Mouse (Mus musculus): Measurements from ENCODE around the gene Itgb2.

DNA sequence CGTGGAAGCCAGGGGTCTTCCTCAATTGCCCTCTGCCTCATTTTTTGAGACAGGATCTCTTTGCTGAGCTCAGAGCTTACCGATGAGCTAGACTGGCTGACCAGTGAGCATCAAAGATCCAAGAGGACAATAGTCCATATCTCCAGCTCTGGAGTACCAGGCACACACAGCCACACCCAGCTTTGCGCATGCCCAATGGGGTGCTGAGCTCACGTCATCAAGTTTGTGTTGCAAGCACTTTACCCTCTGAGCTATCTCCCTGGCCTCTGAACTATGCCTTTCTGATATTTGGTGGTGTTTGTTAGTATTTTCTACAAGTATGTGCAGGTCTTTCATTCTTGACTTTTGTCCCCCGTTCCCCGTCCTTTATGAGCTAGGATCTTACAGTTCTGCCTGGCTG is 1.4 kb upstream of the Itgb2 start:
- TF ChIP-seq CTCF (conservative IDR thresholded peaks at IDR 0.05; ENCODE audit: insufficient read depth, insufficient read length, low read depth, low read length) (no peak), POLR2A (IDR thresholded peaks at IDR 0.05; ENCODE audit: low read depth, low read length) (no peak)
